Mouse (Mus musculus) small intestine, adult 2 months (tissue): ENCODE measurements at regions not wholly inside any gene's neighbourhood (a gene's known extent, or its start where the extent isn't known, plus 50 kb on each side); places are given as distances from the start of the nearest gene placed in this dataset.

Experiments used
- CTCF ChIP-seq: fragments of 200-500 bp; IDR thresholded peaks from 2 replicates; pipeline ENCODE4 v1.5.1; 2012; ENCODE audit warnings: low read depth, mild to moderate bottlenecking, control low read depth, inconsistent platforms, low read length, moderate library complexity, mixed read lengths; ENCODE audit not compliant: insufficient replicate concordance, insufficient read length; ENCODE audit errors: extremely low read depth
- POLR2A ChIP-seq: fragments of 200-500 bp; IDR thresholded peaks from 2 replicates; pipeline ENCODE4 v1.6.1; 2012; ENCODE audit warnings: low read depth, mild to moderate bottlenecking, control low read depth, inconsistent platforms, low read length, moderate library complexity

DNA sequence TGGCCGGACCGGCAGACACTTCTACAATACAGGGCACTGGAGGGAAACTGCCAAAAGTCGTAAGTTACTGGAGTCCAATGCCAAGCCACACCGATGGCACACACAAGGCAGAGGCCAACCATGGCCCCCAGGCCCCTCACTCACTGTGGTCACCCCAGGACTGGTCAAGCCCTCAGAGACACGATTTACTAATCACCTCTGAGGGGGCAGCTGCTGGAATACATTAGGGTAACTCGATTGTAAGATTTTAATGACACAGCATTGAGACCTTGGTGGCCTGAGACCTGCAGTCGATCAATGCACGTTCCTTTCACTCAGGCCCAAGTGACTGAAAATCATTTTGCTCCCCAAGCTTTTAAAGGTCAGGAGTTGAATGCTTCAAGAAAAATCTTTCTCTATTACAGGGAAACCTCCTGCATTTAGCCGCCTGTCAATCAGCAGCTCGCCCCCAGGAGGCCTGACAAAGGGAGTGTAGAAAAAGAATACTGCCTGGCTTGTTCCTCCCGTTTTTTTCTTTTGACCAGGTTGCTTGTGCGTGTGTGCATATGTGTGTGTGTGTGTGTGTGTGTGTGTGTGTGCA lies 156.2 kb downstream of the Tle3 start:
- TF ChIP-seq CTCF (no peak), POLR2A (no peak)
